Mouse (Mus musculus): ENCODE measurements around the gene Dnajb12. TPM values are rescaled to one million over a fixed set of nuclear protein-coding genes. Genes with fewer than 3 reads are reported as not detected.
"Not testable (repeated sequence)": the region's sequence is repeated elsewhere in the genome, so short reads cannot be mapped to it uniquely, and the experiment has no call there.

Dnajb12 gene
- polyA plus RNA-seq, 1 experiment, result 86.2 TPM

GRCm38 (mm10) chr10:59870038-59870437 lies 9.3 kb upstream of the Dnajb12 start:
- H3K4me1 ChIP-seq (ENCODE audit: control insufficient read depth, insufficient read depth, insufficient read length, low read length), result peaks cover 6% of the 10 kb centered on the region; the same call in 1 of the 2 replicates
- H3K36me3 ChIP-seq (ENCODE audit: control insufficient read depth, insufficient read depth, low read length), result no peaks in the 10 kb centered on the region
- 82% methylated on average over 6 of the region's 6 CpGs for WGBS
- no peaks in the 10 kb centered on the region for H3K27me3 ChIP-seq (ENCODE audit: control insufficient read depth, insufficient read depth, low read length)
- TF ChIP-seq POLR2A (IDR thresholded peaks at IDR 0.05; ENCODE audit: low read depth, low read length) (no peak), CTCF (IDR thresholded peaks at IDR 0.05; ENCODE audit: extremely low read depth, insufficient read length, insufficient replicate concordance, low read depth, low read length) (no peak)
- no peak overlapping the region for H3K4me3 ChIP-seq (ENCODE audit: low read depth, low read length)
- no peak overlapping the region for H3K27ac ChIP-seq (ENCODE audit: insufficient read depth, low read depth, low read length)

- H3K4me1 ChIP-seq (ENCODE audit: control insufficient read depth, insufficient read depth, insufficient read length, low read length); H3K36me3 ChIP-seq (ENCODE audit: control insufficient read depth, insufficient read depth, low read length); H3K4me3 ChIP-seq (ENCODE audit: low read depth, low read length); H3K27ac ChIP-seq (ENCODE audit: insufficient read depth, low read depth, low read length); H3K27me3 ChIP-seq (ENCODE audit: control insufficient read depth, insufficient read depth, low read length): not testable (repeated sequence)
- WGBS, result 92% methylated on average over 4 of the region's 4 CpGs
These were observed 6.7 kb upstream of the Dnajb12 start for GRCm38 (mm10) chr10:59872651-59873050.

GRCm38 (mm10) chr10:59873206-59873605 lies 6.2 kb upstream of the Dnajb12 start:
- Histone ChIP-seq H3K4me3 (ENCODE audit: low read depth, low read length) (no peak overlapping the region), H3K27ac (ENCODE audit: insufficient read depth, low read depth, low read length) (no peak overlapping the region), H3K4me1 (ENCODE audit: control insufficient read depth, insufficient read depth, insufficient read length, low read length) (peaks cover 6% of the 10 kb centered on the region; the same call in 1 of the 2 replicates), H3K36me3 (ENCODE audit: control insufficient read depth, insufficient read depth, low read length) (no peaks in the 10 kb centered on the region), H3K27me3 (ENCODE audit: control insufficient read depth, insufficient read depth, low read length) (no peaks in the 10 kb centered on the region)
- TF ChIP-seq POLR2A (IDR thresholded peaks at IDR 0.05; ENCODE audit: low read depth, low read length) (no peak), CTCF (IDR thresholded peaks at IDR 0.05; ENCODE audit: extremely low read depth, insufficient read length, insufficient replicate concordance, low read depth, low read length) (no peak)
- 30% methylated on average over 5 of the region's 5 CpGs for WGBS

DNA sequence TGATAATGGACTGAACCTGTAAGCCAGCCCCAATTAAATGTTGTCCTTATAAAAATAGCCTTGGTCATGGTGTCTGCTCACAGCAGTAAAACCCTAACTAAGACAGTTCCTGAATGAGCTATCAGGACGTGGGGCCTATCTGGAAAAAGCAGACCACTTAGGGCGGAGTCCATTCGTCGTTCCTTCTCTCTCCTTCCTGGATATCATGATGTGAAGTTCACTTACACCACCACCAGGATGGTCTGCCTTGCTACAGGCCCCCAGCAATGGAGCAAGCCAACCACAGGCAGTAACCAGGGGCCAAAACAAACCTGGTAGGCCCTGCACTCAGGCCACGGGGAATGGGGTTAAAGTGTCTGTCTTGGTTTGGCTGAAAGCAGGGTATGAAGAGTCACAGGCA lies 5.7 kb upstream of the Dnajb12 start:
- WGBS, result 53% methylated on average over 5 of the region's 5 CpGs
- Histone ChIP-seq H3K4me1 (ENCODE audit: control insufficient read depth, insufficient read depth, insufficient read length, low read length) (peaks cover 6% of the 10 kb centered on the region; the same call in 1 of the 2 replicates), H3K27ac (ENCODE audit: insufficient read depth, low read depth, low read length) (no peak overlapping the region), H3K4me3 (ENCODE audit: low read depth, low read length) (no peak overlapping the region), H3K27me3 (ENCODE audit: control insufficient read depth, insufficient read depth, low read length) (no peaks in the 10 kb centered on the region), H3K36me3 (ENCODE audit: control insufficient read depth, insufficient read depth, low read length) (no peaks in the 10 kb centered on the region)
- TF ChIP-seq POLR2A (IDR thresholded peaks at IDR 0.05; ENCODE audit: low read depth, low read length) (no peak), CTCF (IDR thresholded peaks at IDR 0.05; ENCODE audit: extremely low read depth, insufficient read length, insufficient replicate concordance, low read depth, low read length) (no peak)

GRCm38 (mm10) chr10:59875396-59875795 lies 4.0 kb upstream of the Dnajb12 start:
- Histone ChIP-seq H3K27ac (ENCODE audit: insufficient read depth, low read depth, low read length) (no peak overlapping the region), H3K4me1 (ENCODE audit: control insufficient read depth, insufficient read depth, insufficient read length, low read length) (peaks cover 6% of the 10 kb centered on the region; the same call in 1 of the 2 replicates), H3K27me3 (ENCODE audit: control insufficient read depth, insufficient read depth, low read length) (no peaks in the 10 kb centered on the region), H3K4me3 (ENCODE audit: low read depth, low read length) (no peak overlapping the region), H3K36me3 (ENCODE audit: control insufficient read depth, insufficient read depth, low read length) (no peaks in the 10 kb centered on the region)
- 77% methylated on average over 1 of the region's 1 CpGs for WGBS
- TF ChIP-seq CTCF (IDR thresholded peaks at IDR 0.05; ENCODE audit: extremely low read depth, insufficient read length, insufficient replicate concordance, low read depth, low read length), result no peak
- TF ChIP-seq POLR2A (IDR thresholded peaks at IDR 0.05; ENCODE audit: low read depth, low read length), result no peak

DNA sequence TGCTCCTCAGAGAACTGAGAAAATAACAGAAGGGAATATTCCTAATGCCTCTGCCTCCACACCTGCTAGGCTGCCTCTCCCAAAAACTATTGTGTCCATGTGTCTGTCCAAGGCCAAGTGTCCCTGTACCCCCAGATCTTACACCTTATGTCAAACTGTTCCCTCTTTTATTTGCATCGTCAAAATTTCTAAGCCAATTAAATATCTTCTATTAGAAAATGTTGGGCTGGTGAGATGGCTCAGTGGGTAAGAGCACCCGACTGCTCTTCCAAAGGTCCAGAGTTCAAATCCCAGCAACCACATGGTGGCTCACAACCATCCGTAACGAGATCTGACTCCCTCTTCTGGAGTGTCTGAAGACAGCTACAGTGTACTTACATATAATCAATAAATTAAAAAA lies 2.7 kb upstream of the Dnajb12 start:
- not testable (repeated sequence) for H3K4me1 ChIP-seq (ENCODE audit: control insufficient read depth, insufficient read depth, insufficient read length, low read length); H3K27me3 ChIP-seq (ENCODE audit: control insufficient read depth, insufficient read depth, low read length); H3K36me3 ChIP-seq (ENCODE audit: control insufficient read depth, insufficient read depth, low read length); H3K4me3 ChIP-seq (ENCODE audit: low read depth, low read length); H3K27ac ChIP-seq (ENCODE audit: insufficient read depth, low read depth, low read length)
- WGBS, result 89% methylated on average over 4 of the region's 4 CpGs

DNA sequence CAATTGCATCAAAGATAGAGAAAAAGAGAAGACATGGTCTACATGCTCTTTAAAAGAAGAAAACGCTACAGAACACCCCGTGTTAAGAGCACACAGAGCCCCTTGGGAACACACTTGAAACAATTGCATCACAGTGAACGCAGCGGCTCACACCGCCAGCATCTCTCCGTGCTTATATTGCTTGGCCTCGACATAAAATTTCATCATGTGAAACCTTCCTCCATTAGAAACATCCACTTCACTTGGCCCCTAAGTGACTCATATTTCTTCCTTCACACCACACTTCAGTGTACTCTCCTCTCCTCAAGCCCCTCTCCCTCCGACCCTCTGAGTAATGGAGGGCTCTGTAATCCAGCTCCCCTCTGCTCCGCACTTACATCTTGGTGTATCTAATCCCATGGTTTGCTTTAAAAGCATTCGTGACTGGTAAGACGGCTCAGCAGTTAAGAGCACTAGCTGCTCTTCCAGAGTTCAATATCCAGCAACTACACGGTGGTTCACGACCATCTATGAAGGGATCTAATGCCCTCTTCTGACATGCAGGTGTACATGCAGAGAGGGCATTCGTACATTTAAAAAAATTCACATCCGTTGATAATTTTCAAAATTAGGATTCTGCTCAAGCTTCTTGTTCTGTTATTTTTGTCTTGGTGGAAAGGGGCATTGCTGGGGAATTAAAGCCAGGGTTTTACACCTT lies 1.8 kb upstream of the Dnajb12 start:
- Histone ChIP-seq H3K36me3 (ENCODE audit: control insufficient read depth, insufficient read depth, low read length) (no peaks in the 10 kb centered on the region), H3K27me3 (ENCODE audit: control insufficient read depth, insufficient read depth, low read length) (no peaks in the 10 kb centered on the region), H3K4me1 (ENCODE audit: control insufficient read depth, insufficient read depth, insufficient read length, low read length) (peaks cover 15% of the 10 kb centered on the region; the same call in 1 of the 2 replicates), H3K4me3 (ENCODE audit: low read depth, low read length) (no peak overlapping the region), H3K27ac (ENCODE audit: insufficient read depth, low read depth, low read length) (no peak overlapping the region)
- 80% methylated on average over 15 of the region's 15 CpGs for WGBS
- TF ChIP-seq CTCF (IDR thresholded peaks at IDR 0.05; ENCODE audit: extremely low read depth, insufficient read length, insufficient replicate concordance, low read depth, low read length) (no peak), POLR2A (IDR thresholded peaks at IDR 0.05; ENCODE audit: low read depth, low read length) (no peak)
